ENCODE assay signal across 8 mouse cellular contexts in the genomic region with DNA sequence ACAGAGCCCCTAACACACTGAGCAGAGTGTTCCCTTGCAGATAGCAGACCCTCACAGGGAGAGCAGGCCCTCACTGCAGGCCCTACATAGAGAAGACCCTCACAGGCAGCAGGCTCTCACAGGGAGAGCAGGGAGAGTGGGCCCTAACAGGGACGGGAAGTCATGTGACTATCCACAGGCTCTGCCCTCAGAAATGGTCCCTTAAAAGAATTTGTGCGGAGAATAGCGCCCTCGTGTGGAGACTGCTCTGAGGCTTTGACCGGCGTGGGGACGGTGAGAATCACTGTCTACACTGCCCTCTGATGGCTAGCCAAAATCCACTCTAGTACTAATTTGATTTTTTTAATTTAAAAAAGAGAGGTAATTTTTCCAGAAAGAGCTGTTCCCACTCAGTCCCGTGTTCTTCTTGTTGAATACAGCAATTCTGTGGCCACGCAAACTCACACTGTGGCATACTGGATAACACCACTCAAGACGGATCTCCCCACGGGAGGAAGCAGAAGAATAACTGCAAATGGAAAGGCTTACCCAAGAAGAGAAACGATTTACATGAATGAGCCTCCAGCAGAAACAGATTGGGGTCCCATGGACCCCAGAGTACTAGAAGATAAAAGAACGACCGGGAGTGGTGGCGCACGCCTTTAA. TPM values are rescaled to one million over a fixed set of nuclear protein-coding genes. Genes with fewer than 3 reads are reported as not detected.
DNase-seq lines count a peak whose midpoint lies in the region; ATAC-seq and TF ChIP-seq lines count a peak whose summit lies in the region.

No protein-coding gene starts in this region.

- TF ChIP-seq CTCF in cortical plate, adult 2 months (IDR thresholded peaks at IDR 0.05; ENCODE audit: extremely low read depth, insufficient read depth, low read length): peak; percentile 96

- peak; percentile 93 for DNase-seq in ZHBTc4 (ENCODE audit: low read depth, low spot score)
- peak; percentile 78 for DNase-seq in gastrocnemius, postnatal 14 days
- peak; percentile 60 to 94 for DNase-seq in left cerebral cortex, adult 9 months (ENCODE audit: low spot score in 2 of 2)
- peak; percentile 94 for DNase-seq in right cerebral cortex, postnatal 14 days
- peak; percentile 65 for DNase-seq in urinary bladder, postnatal 25 days (ENCODE audit: low spot score)

- peaks cover 3% of the 10 kb centered on the region; the same call in 1 of the 2 replicates for H3K4me1 ChIP-seq in cortical plate, adult 2 months (ENCODE audit: control insufficient read depth, insufficient read depth, low read length)

- ATAC-seq in inflammation-experienced regulatory T-cells, adult 6 months: peak; percentile 90
- ATAC-seq in megakaryocyte-erythroid progenitor cell, adult 5-6 weeks (replicated peaks; ENCODE audit: low FRiP score, low TSS enrichment, poor library complexity, severe bottlenecking): peak; percentile 91

- H3K27ac ChIP-seq in cortical plate, adult 2 months (ENCODE audit: insufficient read depth, low read length): no peak overlapping the region

- peak; percentile 31; the same call in 1 of the 2 replicates for TF ChIP-seq POLR2A in cortical plate, adult 2 months (IDR thresholded peaks at IDR 0.05; ENCODE audit: extremely low read depth, insufficient read depth, low read length)

- H3K4me3 ChIP-seq in cortical plate, adult 2 months (ENCODE audit: insufficient read depth, low read length): peak overlapping the region; percentile 27; the same call in 1 of the 2 replicates

- intact Hi-C loops in gastrocnemius, postnatal 14 days (cut with DNase I; ENCODE audit: low total_unique reads): loop anchor here (10.0 kb wide), 1 partner anchor 284 kb away; no protein-coding TSS in a partner anchor

RNA-seq across cellular contexts. Expression of a gene that starts 14.2 kb away (rescaled TPM):
- 18.6 and 19.3 TPM in 2 replicates for polyA plus RNA-seq in cortical plate, adult 2 months (2012; rRNA removed)
- 1 to 10 TPM; 6.0 to 7.0 TPM for total RNA-seq in gastrocnemius, postnatal 14 days (2021)
- 10 to 100 TPM in 2 of 3 experiments, 1 to 10 TPM in 1; 8.1 to 12.7 (median 10.9) TPM for polyA plus RNA-seq in inflammation-experienced regulatory T-cells, adult 6 months (2017; shearing (Covaris generic))
- total RNA-seq in megakaryocyte-erythroid progenitor cell, adult 5-6 weeks (2014; fragmentation: Nextera tagmentation): 11.8 and 12.8 TPM in 2 replicates
- 20.5 and 22.5 TPM in 2 replicates for total RNA-seq in megakaryocyte-erythroid progenitor cell, adult 5-6 weeks (2017)

RNA-seq across cellular contexts. Expression of a gene that starts 14.9 kb away (rescaled TPM):
- polyA plus RNA-seq in cortical plate, adult 2 months (2012; rRNA removed): 0.04 and 0.06 TPM in 2 replicates
- total RNA-seq in gastrocnemius, postnatal 14 days (2021): not detected
- under 1 TPM in 2 of 3 experiments, not detected in 1; 0.06 to 0.07 TPM for polyA plus RNA-seq in inflammation-experienced regulatory T-cells, adult 6 months (2017; shearing (Covaris generic))
- not detected in 2 replicates for total RNA-seq in megakaryocyte-erythroid progenitor cell, adult 5-6 weeks (2014; fragmentation: Nextera tagmentation)
- not detected in 2 replicates for total RNA-seq in megakaryocyte-erythroid progenitor cell, adult 5-6 weeks (2017)
